Mouse (Mus musculus): ENCODE measurements at regions not wholly inside any gene's neighbourhood (a gene's known extent, or its start where the extent isn't known, plus 50 kb on each side); places are given as distances from the start of the nearest gene placed in this dataset.

GRCm38 (mm10) chr13:80647578-80647977, 235.6 kb upstream of the Arrdc3 start:
- Histone ChIP-seq H3K9ac (ENCODE audit: low read depth, poor library complexity, severe bottlenecking) (no peak overlapping the region), H3K27me3 (ENCODE audit: control insufficient read depth, insufficient read depth, low read length, poor library complexity, severe bottlenecking) (no peaks in the 10 kb centered on the region), H3K4me3 (ENCODE audit: low read depth, low read length) (no peak overlapping the region), H3K36me3 (ENCODE audit: control insufficient read depth, insufficient read depth, low read length, poor library complexity, severe bottlenecking) (no peaks in the 10 kb centered on the region), H3K9me3 (replicated peaks; ENCODE audit: control insufficient read depth, insufficient read depth, low read length, poor library complexity, severe bottlenecking) (no peaks in the 10 kb centered on the region), H3K4me1 (ENCODE audit: control insufficient read depth, insufficient read depth, low read length) (no peaks in the 10 kb centered on the region), H3K27ac (ENCODE audit: insufficient read depth, low read length) (no peak overlapping the region)
- no peak for TF ChIP-seq CTCF (IDR thresholded peaks at IDR 0.05; ENCODE audit: low read depth, low read length)
- no peak for TF ChIP-seq POLR2A (IDR thresholded peaks at IDR 0.05; ENCODE audit: insufficient read depth, low read length)
- TF ChIP-seq EP300 (IDR thresholded peaks at IDR 0.05; ENCODE audit: insufficient read depth, low read depth, low read length), result no peak

- H3K9me3 ChIP-seq (replicated peaks; ENCODE audit: control insufficient read depth, insufficient read depth, low read length, poor library complexity, severe bottlenecking), result no peaks in the 10 kb centered on the region
- H3K36me3 ChIP-seq (ENCODE audit: control insufficient read depth, insufficient read depth, low read length, poor library complexity, severe bottlenecking), result no peaks in the 10 kb centered on the region
- H3K27ac ChIP-seq (ENCODE audit: insufficient read depth, low read length), result no peak overlapping the region
- no peak overlapping the region for H3K4me3 ChIP-seq (ENCODE audit: low read depth, low read length)
- H3K27me3 ChIP-seq (ENCODE audit: control insufficient read depth, insufficient read depth, low read length, poor library complexity, severe bottlenecking), result no peaks in the 10 kb centered on the region
- no peak for TF ChIP-seq EP300 (IDR thresholded peaks at IDR 0.05; ENCODE audit: insufficient read depth, low read depth, low read length)
- no peak for TF ChIP-seq POLR2A (IDR thresholded peaks at IDR 0.05; ENCODE audit: insufficient read depth, low read length)
- no peak for TF ChIP-seq CTCF (IDR thresholded peaks at IDR 0.05; ENCODE audit: low read depth, low read length)
- H3K9ac ChIP-seq (ENCODE audit: low read depth, poor library complexity, severe bottlenecking), result no peak overlapping the region
- H3K4me1 ChIP-seq (ENCODE audit: control insufficient read depth, insufficient read depth, low read length), result no peaks in the 10 kb centered on the region
Observed at GRCm38 (mm10) chr13:80652967-80653539, 230.1 kb upstream of the Arrdc3 start.

- Histone ChIP-seq H3K36me3 (ENCODE audit: control insufficient read depth, insufficient read depth, low read length, poor library complexity, severe bottlenecking) (no peaks in the 10 kb centered on the region), H3K4me1 (ENCODE audit: control insufficient read depth, insufficient read depth, low read length) (no peaks in the 10 kb centered on the region), H3K4me3 (ENCODE audit: low read depth, low read length) (no peak overlapping the region), H3K9ac (ENCODE audit: low read depth, poor library complexity, severe bottlenecking) (no peak overlapping the region), H3K27me3 (ENCODE audit: control insufficient read depth, insufficient read depth, low read length, poor library complexity, severe bottlenecking) (no peaks in the 10 kb centered on the region), H3K9me3 (replicated peaks; ENCODE audit: control insufficient read depth, insufficient read depth, low read length, poor library complexity, severe bottlenecking) (no peaks in the 10 kb centered on the region), H3K27ac (ENCODE audit: insufficient read depth, low read length) (no peak overlapping the region)
- TF ChIP-seq POLR2A (IDR thresholded peaks at IDR 0.05; ENCODE audit: insufficient read depth, low read length) (no peak), CTCF (IDR thresholded peaks at IDR 0.05; ENCODE audit: low read depth, low read length) (no peak), EP300 (IDR thresholded peaks at IDR 0.05; ENCODE audit: insufficient read depth, low read depth, low read length) (no peak)
Observed at GRCm38 (mm10) chr13:80666186-80666713, 216.9 kb upstream of the Arrdc3 start.

GRCm38 (mm10) chr13:80689871-80690270, 193.3 kb upstream of the Arrdc3 start:
- no peaks in the 10 kb centered on the region for H3K4me1 ChIP-seq (ENCODE audit: control insufficient read depth, insufficient read depth, low read length)
- TF ChIP-seq POLR2A (IDR thresholded peaks at IDR 0.05; ENCODE audit: insufficient read depth, low read length) (no peak), CTCF (IDR thresholded peaks at IDR 0.05; ENCODE audit: low read depth, low read length) (no peak), EP300 (IDR thresholded peaks at IDR 0.05; ENCODE audit: insufficient read depth, low read depth, low read length) (no peak)
- no peak overlapping the region for H3K27ac ChIP-seq (ENCODE audit: insufficient read depth, low read length)
- H3K9ac ChIP-seq (ENCODE audit: low read depth, poor library complexity, severe bottlenecking), result no peak overlapping the region
- H3K9me3 ChIP-seq (replicated peaks; ENCODE audit: control insufficient read depth, insufficient read depth, low read length, poor library complexity, severe bottlenecking), result no peaks in the 10 kb centered on the region
- no peaks in the 10 kb centered on the region for H3K36me3 ChIP-seq (ENCODE audit: control insufficient read depth, insufficient read depth, low read length, poor library complexity, severe bottlenecking)
- H3K4me3 ChIP-seq (ENCODE audit: low read depth, low read length), result no peak overlapping the region
- no peaks in the 10 kb centered on the region for H3K27me3 ChIP-seq (ENCODE audit: control insufficient read depth, insufficient read depth, low read length, poor library complexity, severe bottlenecking)

GRCm38 (mm10) chr13:80690654-80691386, 192.4 kb upstream of the Arrdc3 start:
- no peak for TF ChIP-seq POLR2A (IDR thresholded peaks at IDR 0.05; ENCODE audit: insufficient read depth, low read length)
- TF ChIP-seq CTCF (IDR thresholded peaks at IDR 0.05; ENCODE audit: low read depth, low read length), result no peak
- TF ChIP-seq EP300 (IDR thresholded peaks at IDR 0.05; ENCODE audit: insufficient read depth, low read depth, low read length), result no peak
- no peaks in the 10 kb centered on the region for H3K27me3 ChIP-seq (ENCODE audit: control insufficient read depth, insufficient read depth, low read length, poor library complexity, severe bottlenecking)
- no peaks in the 10 kb centered on the region for H3K9me3 ChIP-seq (replicated peaks; ENCODE audit: control insufficient read depth, insufficient read depth, low read length, poor library complexity, severe bottlenecking)
- H3K4me3 ChIP-seq (ENCODE audit: low read depth, low read length), result no peak overlapping the region
- no peak overlapping the region for H3K9ac ChIP-seq (ENCODE audit: low read depth, poor library complexity, severe bottlenecking)
- no peaks in the 10 kb centered on the region for H3K36me3 ChIP-seq (ENCODE audit: control insufficient read depth, insufficient read depth, low read length, poor library complexity, severe bottlenecking)
- no peak overlapping the region for H3K27ac ChIP-seq (ENCODE audit: insufficient read depth, low read length)
- no peaks in the 10 kb centered on the region for H3K4me1 ChIP-seq (ENCODE audit: control insufficient read depth, insufficient read depth, low read length)

- H3K36me3 ChIP-seq (ENCODE audit: control insufficient read depth, insufficient read depth, low read length, poor library complexity, severe bottlenecking), result no peaks in the 10 kb centered on the region
- no peaks in the 10 kb centered on the region for H3K27me3 ChIP-seq (ENCODE audit: control insufficient read depth, insufficient read depth, low read length, poor library complexity, severe bottlenecking)
Observed at GRCm38 (mm10) chr13:80695549-80696150, 187.5 kb upstream of the Arrdc3 start.

More at GRCm38 (mm10) chr13:80695549-80696150, 187.5 kb upstream of the Arrdc3 start:
- Histone ChIP-seq H3K27ac (ENCODE audit: insufficient read depth, low read length) (no peak overlapping the region), H3K9ac (ENCODE audit: low read depth, poor library complexity, severe bottlenecking) (no peak overlapping the region), H3K9me3 (replicated peaks; ENCODE audit: control insufficient read depth, insufficient read depth, low read length, poor library complexity, severe bottlenecking) (no peaks in the 10 kb centered on the region), H3K4me3 (ENCODE audit: low read depth, low read length) (no peak overlapping the region), H3K4me1 (ENCODE audit: control insufficient read depth, insufficient read depth, low read length) (no peaks in the 10 kb centered on the region)
- no peak for TF ChIP-seq POLR2A (IDR thresholded peaks at IDR 0.05; ENCODE audit: insufficient read depth, low read length)
- TF ChIP-seq CTCF (IDR thresholded peaks at IDR 0.05; ENCODE audit: low read depth, low read length), result no peak
- no peak for TF ChIP-seq EP300 (IDR thresholded peaks at IDR 0.05; ENCODE audit: insufficient read depth, low read depth, low read length)

All from ES-Bruce4 (cell line).